Mouse (Mus musculus): ENCODE measurements around the gene Kitl.

GRCm38 (mm10) chr10:100032566-100032965 lies 17.1 kb downstream of the Kitl start:
- TF ChIP-seq POLR2A (IDR thresholded peaks at IDR 0.05; ENCODE audit: low read depth, low read length) (no peak), CTCF (IDR thresholded peaks at IDR 0.05; ENCODE audit: extremely low read depth, insufficient read depth, insufficient read length, insufficient replicate concordance) (no peak)
